Mouse (Mus musculus): ENCODE measurements around the gene Tcea2. TPM values are rescaled to one million over a fixed set of nuclear protein-coding genes. Genes with fewer than 3 reads are reported as not detected.

Tcea2 gene
- polyA plus RNA-seq, 1 experiment from 2014 or later = 14.5 TPM

DNA sequence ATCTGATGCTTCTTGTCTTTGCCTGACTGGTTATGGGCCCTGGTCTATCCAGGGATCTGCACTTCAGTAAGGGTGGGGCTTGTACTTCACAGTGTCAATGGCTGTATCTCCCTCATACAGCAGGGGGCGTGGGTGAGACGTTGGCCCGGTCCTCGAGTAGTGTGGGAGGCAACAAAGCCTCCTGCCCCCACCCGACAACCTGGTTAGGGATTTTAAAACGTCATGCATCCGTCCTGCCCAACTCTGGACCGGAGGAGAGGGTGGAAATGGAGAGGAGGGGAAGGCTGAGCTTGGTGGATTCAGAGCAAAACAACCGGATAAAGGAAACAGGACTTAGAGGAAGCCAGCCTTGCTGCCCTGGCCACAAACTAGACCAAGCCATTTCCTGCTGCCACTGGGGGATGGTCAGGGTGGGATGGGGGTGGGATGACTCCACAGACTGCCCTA, 20.5 kb upstream of the Tcea2 start:
- Histone ChIP-seq H3K36me3 (peaks cover 37% of the 10 kb centered on the region), H3K4me3 (no peak overlapping the region), H3K4me1 (peaks cover 20% of the 10 kb centered on the region), H3K27me3 (ENCODE audit: low read depth, poor library complexity, severe bottlenecking) (no peaks in the 10 kb centered on the region), H3K27ac (replicated peaks) (peak overlapping the region; percentile 49), H3K9me3 (replicated peaks) (no peaks in the 10 kb centered on the region)
- DNase-seq (ENCODE audit: low spot score) = peak; percentile 52
- WGBS = 13% methylated on average over 9 of the region's 9 CpGs

DNA sequence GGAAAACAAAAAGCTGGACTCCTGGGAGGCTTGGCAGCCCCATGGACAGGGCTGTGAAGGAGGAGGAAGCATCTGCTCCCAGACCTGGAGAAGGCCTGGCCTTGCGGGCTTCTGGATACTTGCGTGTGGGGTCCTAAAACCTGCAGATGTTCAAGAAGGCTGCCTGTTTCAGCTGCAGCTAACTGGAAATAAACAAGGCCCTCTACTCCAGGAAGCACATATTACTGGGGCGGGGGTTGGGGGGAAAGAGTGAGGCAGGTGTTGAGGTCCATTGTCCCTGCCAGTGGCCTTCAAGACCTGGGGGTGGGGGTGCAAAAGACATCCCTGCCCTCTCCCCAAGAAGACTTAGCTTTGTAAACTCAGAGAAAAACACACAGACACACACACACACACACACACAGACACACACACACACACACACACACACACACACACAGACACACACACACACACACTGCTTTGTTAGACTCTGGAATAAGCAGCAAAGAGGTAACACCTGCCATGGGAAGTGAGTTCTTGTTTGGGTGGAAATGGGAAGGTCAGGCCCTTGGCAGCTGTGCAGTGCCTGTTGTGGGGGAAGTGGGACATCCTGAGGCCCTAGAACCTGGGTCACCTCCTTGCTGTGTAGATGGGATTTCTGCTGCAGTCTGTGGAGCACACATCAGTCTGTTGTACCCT, 17.4 kb upstream of the Tcea2 start:
- Histone ChIP-seq H3K4me3 (no peak overlapping the region), H3K27ac (replicated peaks) (peak overlapping the region; percentile 46; the same call in 1 of the 2 replicates), H3K9me3 (replicated peaks) (no peaks in the 10 kb centered on the region), H3K27me3 (ENCODE audit: low read depth, poor library complexity, severe bottlenecking) (peaks cover 6% of the 10 kb centered on the region), H3K36me3 (0 out of 2 replicates have a peak, but pooled peaks cover 6% of the 10 kb centered on the region), H3K4me1 (peaks cover 20% of the 10 kb centered on the region)
- WGBS = 85% methylated on average over 3 of the region's 3 CpGs
- DNase-seq (ENCODE audit: low spot score) = no peak

DNA sequence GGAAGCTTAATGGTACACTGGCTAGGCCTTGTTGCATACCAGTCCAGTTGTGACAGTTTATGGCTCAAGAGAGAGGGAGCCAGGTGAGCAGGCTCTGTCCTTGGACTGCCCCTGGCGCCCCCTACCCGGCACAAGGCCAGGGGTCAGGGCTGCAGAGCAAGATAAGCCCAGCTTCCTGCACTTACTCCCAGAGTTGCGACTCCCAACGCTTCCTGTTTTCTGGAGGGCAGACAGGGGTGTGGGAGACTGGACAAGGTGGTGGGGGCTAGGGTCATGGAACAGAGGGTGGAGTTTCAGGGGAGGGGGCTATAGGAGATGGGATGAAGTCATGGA, 16.8 kb upstream of the Tcea2 start:
- WGBS = 27% methylated on average over 4 of the region's 4 CpGs
- Histone ChIP-seq H3K4me1 (peaks cover 20% of the 10 kb centered on the region), H3K27me3 (ENCODE audit: low read depth, poor library complexity, severe bottlenecking) (peaks cover 11% of the 10 kb centered on the region), H3K27ac (replicated peaks) (peak overlapping the region; percentile 46; the same call in 1 of the 2 replicates), H3K36me3 (0 out of 2 replicates have a peak, but pooled peaks cover 3% of the 10 kb centered on the region), H3K9me3 (replicated peaks) (no peaks in the 10 kb centered on the region), H3K4me3 (no peak overlapping the region)
- no peak for DNase-seq (ENCODE audit: low spot score)

DNA sequence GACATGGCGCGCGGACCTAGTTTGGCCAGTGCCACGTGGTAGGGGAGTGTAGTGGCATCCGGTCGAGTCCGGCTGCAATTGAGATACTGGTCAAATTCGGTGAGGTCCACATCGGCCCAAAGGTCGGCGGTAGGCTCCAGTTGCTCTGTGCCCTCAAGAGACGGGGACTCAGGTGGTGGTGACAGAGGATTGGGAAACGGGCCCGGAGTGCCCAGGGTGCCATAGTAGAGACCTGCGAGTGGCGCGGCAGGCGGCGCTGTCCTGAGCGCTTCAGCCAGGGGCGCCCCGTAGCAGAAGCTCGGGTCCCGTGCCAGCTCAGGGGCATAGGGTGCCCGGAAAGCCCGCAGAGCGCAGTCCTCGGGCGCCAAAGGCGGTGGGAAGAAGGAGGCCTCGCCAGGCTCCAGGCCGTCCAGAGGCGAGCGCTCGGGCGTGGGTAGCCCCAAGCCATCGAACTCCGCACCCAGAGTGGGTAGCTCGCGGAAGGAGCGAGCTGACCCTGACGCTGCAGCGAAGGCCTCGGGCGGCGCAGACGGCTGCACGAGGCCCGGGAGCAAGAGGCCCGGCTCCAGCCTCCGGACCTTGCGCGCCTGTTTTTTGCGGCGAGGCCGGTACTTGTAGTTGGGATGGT, 9.7 kb upstream of the Tcea2 start:
- Histone ChIP-seq H3K4me1 (peaks cover 40% of the 10 kb centered on the region), H3K4me3 (peak overlapping the region; percentile 48), H3K36me3 (no peaks in the 10 kb centered on the region), H3K27ac (replicated peaks) (no peak overlapping the region), H3K9me3 (replicated peaks) (no peaks in the 10 kb centered on the region), H3K27me3 (ENCODE audit: low read depth, poor library complexity, severe bottlenecking) (peaks cover 79% of the 10 kb centered on the region)
- 3% methylated on average over 56 of the region's 56 CpGs for WGBS
- DNase-seq (ENCODE audit: low spot score) = peak; percentile 52

DNA sequence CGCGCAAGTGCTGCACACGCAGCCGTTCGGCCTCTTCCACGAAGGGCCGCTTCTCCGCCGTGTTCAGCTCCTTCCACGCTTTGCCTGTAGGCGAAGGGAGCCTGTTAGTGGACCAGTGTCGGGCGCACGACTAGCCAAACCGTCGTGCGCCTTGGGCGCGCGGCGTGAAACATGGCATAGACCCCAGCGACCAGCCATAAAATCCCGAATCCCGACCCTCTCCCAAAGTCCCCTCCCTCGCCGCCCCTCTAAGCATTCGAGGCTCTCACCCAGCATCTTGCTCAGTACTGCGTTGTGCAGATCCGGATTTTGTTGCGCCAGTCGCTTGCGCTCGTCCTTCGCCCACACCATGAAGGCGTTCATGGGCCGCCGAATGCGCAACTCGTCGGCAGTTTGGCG, 9.2 kb upstream of the Tcea2 start:
- peaks cover 79% of the 10 kb centered on the region for H3K27me3 ChIP-seq (ENCODE audit: low read depth, poor library complexity, severe bottlenecking)
- H3K9me3 ChIP-seq (replicated peaks) = no peaks in the 10 kb centered on the region
- no peak overlapping the region; the same call in 1 of the 2 replicates for H3K27ac ChIP-seq (replicated peaks)
- H3K36me3 ChIP-seq = no peaks in the 10 kb centered on the region
- H3K4me3 ChIP-seq = peak overlapping the region; percentile 48
- DNase-seq (ENCODE audit: low spot score) = peak; percentile 28
- 1% methylated on average over 41 of the region's 41 CpGs for WGBS
- peaks cover 46% of the 10 kb centered on the region for H3K4me1 ChIP-seq

DNA sequence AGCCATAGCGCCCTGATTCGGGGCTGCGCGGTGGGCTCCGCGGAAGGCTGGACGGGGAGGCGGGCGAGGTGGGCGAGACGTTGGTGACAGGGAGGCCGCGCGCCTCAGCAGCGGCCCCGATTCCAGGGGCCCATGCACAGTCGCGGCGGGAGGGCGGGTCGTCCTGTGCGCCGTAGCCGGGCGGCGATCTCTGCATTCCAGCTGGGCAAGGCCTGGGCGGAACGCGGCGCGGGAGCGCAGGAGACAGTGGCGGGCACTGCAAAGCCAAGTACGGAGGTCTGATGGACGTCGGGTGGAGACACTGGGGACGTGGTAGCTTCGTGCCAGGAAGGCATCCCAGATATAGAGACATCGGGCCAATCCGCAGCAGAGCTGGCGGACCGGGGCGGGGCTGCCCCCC, 8.8 kb upstream of the Tcea2 start, which contains the start of gene Sox18:
Sox18 (minus strand) TSS at position 315 of the 400 bp plus-strand sequence.
- Histone ChIP-seq H3K9me3 (replicated peaks) (no peaks in the 10 kb centered on the region), H3K27ac (replicated peaks) (no peak within 1 kb of the TSS; the same call in 1 of the 2 replicates), H3K4me3 (peak within 1 kb of the TSS; percentile 48), H3K27me3 (ENCODE audit: low read depth, poor library complexity, severe bottlenecking) (peaks cover 79% of the 10 kb centered on the region), H3K4me1 (peaks cover 50% of the 10 kb centered on the region), H3K36me3 (no peaks in the 10 kb centered on the region)
- under 1% methylated on average over 42 of the region's 43 CpGs for WGBS
- DNase-seq (ENCODE audit: low spot score) = peak; percentile 36

DNA sequence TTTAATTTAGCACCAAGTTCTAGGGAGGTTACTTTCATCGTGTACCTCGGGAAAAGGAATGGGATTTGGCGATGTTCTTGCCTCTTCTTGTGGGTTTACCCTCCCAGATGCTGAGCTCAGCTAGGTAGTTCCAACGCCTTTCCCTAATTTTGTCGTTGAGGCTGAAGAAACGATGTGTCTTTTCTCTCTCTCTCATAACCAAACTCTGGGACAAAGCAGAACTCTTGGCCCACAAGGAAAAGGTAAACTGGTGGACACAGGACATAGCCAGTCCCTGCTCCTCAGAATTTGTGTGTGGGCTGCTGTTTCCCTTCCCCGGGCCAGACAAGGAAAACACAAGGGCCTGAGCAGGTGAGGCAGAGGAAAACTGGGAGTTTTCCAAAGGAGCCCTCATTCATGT, 8.1 kb upstream of the Tcea2 start:
- Histone ChIP-seq H3K9me3 (replicated peaks) (no peaks in the 10 kb centered on the region), H3K27ac (replicated peaks) (no peak overlapping the region), H3K4me1 (peaks cover 56% of the 10 kb centered on the region), H3K36me3 (no peaks in the 10 kb centered on the region), H3K4me3 (no peak overlapping the region; the same call in 1 of the 2 replicates), H3K27me3 (ENCODE audit: low read depth, poor library complexity, severe bottlenecking) (peaks cover 79% of the 10 kb centered on the region)
- no peak for DNase-seq (ENCODE audit: low spot score)
- WGBS = 27% methylated on average over 7 of the region's 7 CpGs

DNA sequence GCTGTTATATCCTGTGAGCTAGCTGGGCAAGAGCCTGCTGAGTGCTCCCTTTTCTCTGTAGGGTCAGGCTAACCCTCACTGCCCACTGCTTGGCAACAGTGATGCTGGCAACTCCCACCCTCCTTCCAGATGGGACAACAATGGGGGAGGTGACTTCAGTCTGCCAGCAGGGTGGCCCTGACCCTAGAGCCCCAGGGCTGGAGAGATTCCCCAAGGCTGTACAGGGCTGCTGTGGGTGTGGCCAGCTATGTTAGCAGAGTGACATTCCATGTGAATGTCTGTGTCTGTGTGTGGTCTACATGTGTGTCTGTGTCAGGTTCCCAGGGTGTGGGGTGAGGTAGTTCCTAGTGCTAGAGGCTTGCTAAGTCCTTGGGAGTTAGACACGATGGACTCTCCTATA, 6.6 kb upstream of the Tcea2 start:
- 75% methylated on average over 1 of the region's 1 CpGs for WGBS
- no peak overlapping the region for H3K27ac ChIP-seq (replicated peaks)
- H3K36me3 ChIP-seq = no peaks in the 10 kb centered on the region
- DNase-seq (ENCODE audit: low spot score) = no peak
- peaks cover 63% of the 10 kb centered on the region for H3K4me1 ChIP-seq
- H3K27me3 ChIP-seq (ENCODE audit: low read depth, poor library complexity, severe bottlenecking) = peaks cover 72% of the 10 kb centered on the region
- no peak overlapping the region for H3K4me3 ChIP-seq
- no peaks in the 10 kb centered on the region for H3K9me3 ChIP-seq (replicated peaks)

DNA sequence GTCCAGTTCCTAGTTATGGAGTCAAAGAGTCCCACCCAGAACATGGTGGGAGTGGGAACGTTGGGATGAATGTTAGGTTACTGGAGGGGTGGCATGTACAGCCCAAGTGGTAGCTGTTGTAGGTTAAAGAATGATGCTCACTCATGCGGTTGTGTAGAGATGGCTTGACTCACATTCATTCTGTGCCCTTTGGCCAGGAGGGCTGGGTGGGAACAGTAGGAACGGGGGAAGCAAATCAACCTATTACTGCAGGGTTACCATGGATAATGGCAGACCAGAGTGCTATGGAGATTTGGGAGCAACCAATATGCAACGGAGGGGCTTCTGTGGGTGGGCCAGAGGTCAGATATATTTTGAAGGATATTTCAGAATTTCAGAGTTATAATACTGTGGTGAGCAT, 5.2 kb upstream of the Tcea2 start:
- Histone ChIP-seq H3K9me3 (replicated peaks) (no peaks in the 10 kb centered on the region), H3K27ac (replicated peaks) (peak overlapping the region; percentile 81; the same call in 1 of the 2 replicates), H3K4me3 (no peak overlapping the region), H3K36me3 (no peaks in the 10 kb centered on the region), H3K4me1 (peaks cover 71% of the 10 kb centered on the region), H3K27me3 (ENCODE audit: low read depth, poor library complexity, severe bottlenecking) (peaks cover 58% of the 10 kb centered on the region)
- WGBS = 81% methylated on average over 4 of the region's 4 CpGs
- no peak for DNase-seq (ENCODE audit: low spot score)

DNA sequence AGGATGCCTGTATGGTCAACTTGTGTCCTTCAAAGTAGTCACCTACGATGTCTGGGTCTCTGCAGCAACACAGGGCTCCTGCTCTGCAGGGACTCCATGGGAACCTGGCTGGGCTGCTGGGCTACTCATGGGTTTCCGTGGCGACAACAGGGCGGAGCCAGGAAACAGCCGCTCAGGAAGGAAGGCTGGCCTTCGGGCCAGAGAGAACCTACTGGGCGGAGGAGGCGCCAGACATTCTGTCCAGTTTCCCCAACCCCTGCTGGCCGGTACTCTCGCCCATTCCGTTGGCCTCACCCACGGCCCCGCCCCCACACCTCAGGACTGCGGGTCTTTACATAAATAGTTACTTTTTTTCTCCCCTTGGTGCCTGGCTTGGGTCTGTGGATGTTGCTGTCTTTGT, 4.7 kb upstream of the Tcea2 start:
- Histone ChIP-seq H3K27ac (replicated peaks) (peak overlapping the region; percentile 81), H3K36me3 (no peaks in the 10 kb centered on the region), H3K4me1 (peaks cover 69% of the 10 kb centered on the region), H3K4me3 (peak overlapping the region; percentile 43), H3K27me3 (ENCODE audit: low read depth, poor library complexity, severe bottlenecking) (peaks cover 53% of the 10 kb centered on the region), H3K9me3 (replicated peaks) (no peaks in the 10 kb centered on the region)
- WGBS = 3% methylated on average over 14 of the region's 14 CpGs
- peak; percentile 69 for DNase-seq (ENCODE audit: low spot score)

DNA sequence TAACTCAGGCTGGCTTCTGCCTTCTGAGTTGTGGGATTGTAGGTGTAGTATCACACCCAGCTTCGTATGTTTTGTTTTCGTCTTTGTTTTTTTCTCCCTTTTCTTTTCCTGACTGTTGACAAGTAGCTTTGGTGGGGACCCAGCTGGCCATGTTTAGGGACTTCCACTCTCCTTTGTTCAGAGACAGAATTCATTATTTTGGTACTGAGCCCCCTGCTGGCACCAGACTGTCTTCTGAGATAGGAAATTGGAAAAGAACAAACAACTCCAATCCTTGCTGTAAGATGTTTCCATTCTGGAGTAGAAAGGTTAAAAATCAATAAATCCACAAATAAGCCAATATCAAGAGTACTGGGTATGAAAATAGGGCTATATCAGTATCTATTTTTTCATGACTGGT, 3.7 kb upstream of the Tcea2 start:
- no peak overlapping the region for H3K4me3 ChIP-seq
- DNase-seq (ENCODE audit: low spot score) = peak; percentile 32
- H3K27ac ChIP-seq (replicated peaks) = peak overlapping the region; percentile 81
- 48% methylated on average over 2 of the region's 2 CpGs for WGBS
- no peaks in the 10 kb centered on the region for H3K9me3 ChIP-seq (replicated peaks)
- peaks cover 68% of the 10 kb centered on the region for H3K4me1 ChIP-seq
- H3K36me3 ChIP-seq = no peaks in the 10 kb centered on the region
- H3K27me3 ChIP-seq (ENCODE audit: low read depth, poor library complexity, severe bottlenecking) = peaks cover 50% of the 10 kb centered on the region

DNA sequence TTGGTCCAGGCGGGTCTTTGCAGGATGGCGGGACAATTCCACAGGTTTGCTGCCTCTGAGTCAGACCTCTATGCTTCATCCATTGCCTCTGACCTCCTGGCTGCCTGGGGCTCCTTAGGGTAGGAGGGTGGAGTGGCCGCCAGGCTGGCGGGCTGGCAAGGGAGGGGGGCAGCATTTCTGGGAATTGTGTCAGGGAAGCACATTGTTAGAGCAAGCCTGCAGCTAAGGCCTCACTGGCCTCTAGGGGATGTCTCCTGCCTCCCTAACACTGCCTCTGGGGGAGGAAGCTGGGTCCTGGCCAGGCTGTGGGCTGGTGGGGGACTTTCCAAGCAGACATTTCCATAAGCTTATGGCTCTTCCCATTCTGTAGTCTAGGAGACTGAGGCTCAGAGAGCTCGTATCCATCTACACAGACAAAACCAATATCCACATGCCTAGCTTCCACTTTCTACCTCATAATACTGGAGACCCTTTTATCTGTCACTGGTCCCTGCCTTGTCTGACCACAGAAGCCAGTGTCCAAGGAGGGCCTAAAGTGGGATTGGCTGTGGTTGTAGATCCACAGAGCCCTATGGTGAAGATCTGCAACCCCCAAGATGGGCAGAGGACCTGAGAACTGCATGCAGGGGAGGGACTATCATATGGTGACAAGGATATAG, 2.9 kb upstream of the Tcea2 start:
- 44% methylated on average over 5 of the region's 5 CpGs for WGBS
- Histone ChIP-seq H3K4me3 (no peak overlapping the region), H3K9me3 (replicated peaks) (no peaks in the 10 kb centered on the region), H3K27me3 (ENCODE audit: low read depth, poor library complexity, severe bottlenecking) (peaks cover 44% of the 10 kb centered on the region), H3K27ac (replicated peaks) (peak overlapping the region; percentile 81), H3K36me3 (no peaks in the 10 kb centered on the region), H3K4me1 (peaks cover 64% of the 10 kb centered on the region)
- no peak for DNase-seq (ENCODE audit: low spot score)

DNA sequence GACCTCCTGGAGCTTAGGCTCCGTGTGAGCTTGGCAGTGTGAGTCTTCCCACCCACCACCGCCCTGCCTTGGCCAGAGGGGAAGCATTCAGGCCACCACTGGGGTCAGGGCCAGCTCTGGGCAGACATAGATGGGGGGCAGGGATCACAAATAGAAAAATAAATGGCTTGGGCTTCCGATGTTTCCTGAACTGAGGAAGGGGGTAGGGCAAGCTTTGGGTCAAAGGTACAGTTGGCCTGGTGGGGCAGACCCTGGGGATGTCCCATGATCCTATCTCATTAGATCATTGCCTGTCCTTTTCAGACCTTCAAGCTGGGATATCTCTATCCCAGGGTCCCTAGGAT, 2.4 kb upstream of the Tcea2 start:
- WGBS = 65% methylated on average over 3 of the region's 3 CpGs
- Histone ChIP-seq H3K36me3 (no peaks in the 10 kb centered on the region), H3K4me3 (no peak overlapping the region), H3K9me3 (replicated peaks) (no peaks in the 10 kb centered on the region), H3K27me3 (ENCODE audit: low read depth, poor library complexity, severe bottlenecking) (peaks cover 39% of the 10 kb centered on the region), H3K27ac (replicated peaks) (0 out of 2 replicates have a peak overlapping the region, but pooled peaks have one; percentile 28), H3K4me1 (peaks cover 64% of the 10 kb centered on the region)
- no peak for DNase-seq (ENCODE audit: low spot score)

Data from midbrain, embryonic 10.5 days (tissue).